In genomic region chr15:40566481-40566880, GRCm38 (mm10) we compare ENCODE assay signal across 19 mouse cellular contexts.
DNase-seq lines count a peak whose midpoint lies in the region; ATAC-seq and TF ChIP-seq lines count a peak whose summit lies in the region.
"Had no signal": no experiment of that assay in that cellular context is flagged by ENCODE, and none has a peak within 500 bp of the region (broad histone marks: within the 10 kb centered on the region; RNA-seq: fewer than 3 reads in every experiment).

No protein-coding gene starts in this region.

- H3K79me2 ChIP-seq in C2C12 (ENCODE audit: control insufficient read depth, insufficient read depth) = no peaks in the 10 kb centered on the region

- no peaks in the 10 kb centered on the region for H3K27me3 ChIP-seq in kidney, embryonic 16.5 days (ENCODE audit: insufficient read depth, low read length)
- no peaks in the 10 kb centered on the region for H3K27me3 ChIP-seq in C2C12 (ENCODE audit: control insufficient read depth, insufficient read depth, insufficient read length)
- H3K27me3 ChIP-seq in embryonic facial prominence, embryonic 11.5 days (ENCODE audit: control insufficient read depth, insufficient read depth, low read length) = no peaks in the 10 kb centered on the region
- H3K27me3 ChIP-seq: embryonic facial prominence, embryonic 15.5 days had no signal

- H3K9me3 ChIP-seq in kidney, embryonic 16.5 days (ENCODE audit: low read length) = no peaks in the 10 kb centered on the region
- H3K9me3 ChIP-seq in embryonic facial prominence, embryonic 11.5 days (replicated peaks; ENCODE audit: control insufficient read depth, low read length) = no peaks in the 10 kb centered on the region
- H3K9me3 ChIP-seq: embryonic facial prominence, embryonic 15.5 days; forebrain, embryonic 10.5 days had no signal

- H3K4me1 ChIP-seq in kidney, embryonic 16.5 days (ENCODE audit: insufficient read depth, low read length) = 0 out of 2 replicates have a peak, but pooled peaks cover 3% of the 10 kb centered on the region
- no peaks in the 10 kb centered on the region for H3K4me1 ChIP-seq in embryonic facial prominence, embryonic 11.5 days (ENCODE audit: control insufficient read depth, insufficient read depth, low read length)
- H3K4me1 ChIP-seq: embryonic facial prominence, embryonic 15.5 days had no signal

- H3K27ac ChIP-seq in kidney, embryonic 16.5 days (ENCODE audit: low read length) = no peak overlapping the region
- H3K27ac ChIP-seq in embryonic facial prominence, embryonic 11.5 days (replicated peaks; ENCODE audit: low read depth, low read length) = no peak overlapping the region
- H3K27ac ChIP-seq: embryonic facial prominence, embryonic 15.5 days; forebrain, embryonic 10.5 days; macrophage had no signal

- no peak overlapping the region for H3K4me2 ChIP-seq in kidney, embryonic 16.5 days (replicated peaks; ENCODE audit: low read depth, low read length)
- H3K4me2 ChIP-seq in embryonic facial prominence, embryonic 11.5 days (ENCODE audit: low read depth, low read length) = no peak overlapping the region
- H3K4me2 ChIP-seq: embryonic facial prominence, embryonic 15.5 days; heart, embryonic 11.5 days; liver, embryonic 11.5 days had no signal

- H3ac ChIP-seq in C2C12 (ENCODE audit: control insufficient read depth, insufficient read length, low read depth) = no peak overlapping the region

- 4% methylated on average over 4 of the region's 4 CpGs for WGBS in kidney, embryonic 16.5 days
- WGBS in embryonic facial prominence, embryonic 11.5 days = 7% methylated on average over 4 of the region's 4 CpGs

- H3K9ac ChIP-seq in kidney, embryonic 16.5 days (replicated peaks; ENCODE audit: low read length) = no peak overlapping the region
- H3K9ac ChIP-seq in embryonic facial prominence, embryonic 11.5 days (replicated peaks; ENCODE audit: low read length) = no peak overlapping the region
- H3K9ac ChIP-seq: embryonic facial prominence, embryonic 15.5 days had no signal

- no peaks in the 10 kb centered on the region for H3K79me3 ChIP-seq in C2C12 (ENCODE audit: low read depth)

- DNase-seq in kidney, adult 8-10 months = no peak
- DNase-seq in 3T3-L1 (ENCODE audit: low read depth, low spot score) = peak; percentile 35
- DNase-seq in embryonic facial prominence, embryonic 11.5 days (ENCODE audit: low spot score) = peak; percentile 43
- DNase-seq in natural killer cell, adult 2 months (ENCODE audit: low spot score in 2 of 2) = no peak
- DNase-seq: cerebellum, adult 11 months; cerebellum, postnatal 25 days; gastrocnemius, postnatal 36 days; kidney, postnatal 36 days; lung, adult 2 months; thymus, postnatal 36 days had no signal

- peak; percentile 84 for ATAC-seq in kidney, embryonic 16.5 days (ENCODE audit: low FRiP score, low TSS enrichment)
- no peak for ATAC-seq in embryonic facial prominence, embryonic 11.5 days (replicated peaks; ENCODE audit: insufficient number of reproducible peaks, low FRiP score, low TSS enrichment, low read depth)
- ATAC-seq in cerebellum, adult (ENCODE audit: insufficient number of reproducible peaks, low FRiP score, low TSS enrichment) = no peak
- ATAC-seq: inflammation-experienced regulatory T-cells, adult 6 months had no signal

- H3K4me3 ChIP-seq in kidney, embryonic 16.5 days (ENCODE audit: low read length) = no peak overlapping the region
- H3K4me3 ChIP-seq in C2C12 (ENCODE audit: insufficient read depth, poor library complexity, severe bottlenecking) = no peak overlapping the region
- H3K4me3 ChIP-seq in embryonic facial prominence, embryonic 11.5 days (ENCODE audit: low read depth, low read length) = no peak overlapping the region
- H3K4me3 ChIP-seq: embryonic facial prominence, embryonic 15.5 days; forebrain, embryonic 10.5 days had no signal

- H3K36me3 ChIP-seq in kidney, embryonic 16.5 days (ENCODE audit: insufficient read depth, low read length) = no peaks in the 10 kb centered on the region
- no peaks in the 10 kb centered on the region for H3K36me3 ChIP-seq in C2C12 (ENCODE audit: control insufficient read depth, insufficient read depth)
- H3K36me3 ChIP-seq in embryonic facial prominence, embryonic 11.5 days (replicated peaks; ENCODE audit: control insufficient read depth, insufficient read depth, low read depth, low read length) = no peaks in the 10 kb centered on the region
- H3K36me3 ChIP-seq: embryonic facial prominence, embryonic 15.5 days; forebrain, embryonic 10.5 days had no signal

- TF ChIP-seq CTCF in C2C12 (IDR thresholded peaks at IDR 0.05; ENCODE audit: control insufficient read depth, insufficient read depth, insufficient read length) = no peak

TF ChIP-seq in C2C12, 6 proteins besides CTCF, POLR2A, EP300 and RAD21:
- TF ChIP-seq MYOD1 (IDR thresholded peaks at IDR 0.05; ENCODE audit: control insufficient read depth, insufficient read length, low read depth) (peak; percentile 97), USF1 (IDR thresholded peaks at IDR 0.05; ENCODE audit: low read depth) (no peak), MAX (IDR thresholded peaks at IDR 0.05) (peak; percentile 45), CEBPB (IDR thresholded peaks at IDR 0.05; ENCODE audit: low read depth) (no peak)

Comparison
In these comparisons a context has a peak if more than half of its experiments do, and no peak if none do; other contexts are left out.
1. DNase-seq: peak in 3T3-L1 (single experiment) and embryonic facial prominence, embryonic 11.5 days (single experiment); none in kidney, adult 8-10 months (0 of 2) and natural killer cell, adult 2 months (0 of 2).